Mouse (Mus musculus) CD4-positive helper T cell, adult 2 months (primary cell): ENCODE results near the gene Dpm2.

Source experiments
- DNase-seq: peaks from one replicate; pipeline ENCODE4 v3.0.0-alpha.2; 2012; ENCODE audit warnings: low read depth, missing footprints, low spot score

The Dpm2 gene

DNA sequence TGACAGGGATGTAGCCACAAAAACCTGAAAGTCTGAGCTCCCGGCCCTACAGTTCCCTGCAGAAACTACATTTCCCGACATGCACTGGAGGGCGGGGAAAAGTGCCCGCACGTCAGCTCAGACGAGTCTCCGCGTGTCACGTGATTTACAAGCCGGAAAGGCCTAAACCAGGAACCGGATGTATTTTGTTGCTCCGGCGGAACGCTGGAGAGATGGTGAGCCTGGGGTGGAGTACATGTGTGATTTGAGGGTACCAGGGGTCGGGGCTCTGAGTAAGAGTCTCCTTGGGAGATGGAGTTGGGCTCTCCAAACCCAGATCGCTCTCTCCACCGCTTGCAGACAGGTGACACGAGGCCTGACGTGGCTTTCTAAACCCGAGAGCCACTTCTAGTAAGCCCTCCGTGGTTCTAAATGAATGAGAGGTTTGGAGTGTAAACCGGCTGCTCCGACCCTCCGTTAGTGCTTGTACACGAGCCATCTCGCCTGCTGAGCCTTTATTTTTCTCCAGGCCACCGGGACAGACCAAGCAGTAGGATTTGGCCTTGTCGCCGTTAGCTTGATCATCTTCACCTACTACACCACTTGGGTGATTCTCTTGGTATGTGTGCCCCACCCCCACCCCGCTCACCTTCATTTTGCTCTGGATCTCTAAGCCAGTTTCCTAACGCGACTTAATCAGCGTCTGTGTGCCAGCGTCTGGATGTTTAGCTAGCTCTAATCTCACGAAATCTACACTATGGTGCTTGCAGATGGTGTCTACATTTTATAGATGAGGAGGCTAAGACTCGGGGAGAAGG, at the start of gene Dpm2:
Gene Dpm2 (plus strand): TSS at position 161 of the 797 bp plus-strand sequence.
- DNase-seq: peak; percentile 93

- DNase-seq: no peak
Measured at GRCm38 (mm10) chr2:32524536-32525031, 46.1 kb upstream of the Dpm2 start.

- no peak for DNase-seq
Measured at GRCm38 (mm10) chr2:32525816-32526215, 44.8 kb upstream of the Dpm2 start.

- DNase-seq: no peak
Measured at GRCm38 (mm10) chr2:32527468-32527966, 43.1 kb upstream of the Dpm2 start.

GRCm38 (mm10) chr2:32528326-32528725, 42.3 kb upstream of the Dpm2 start:
- DNase-seq: no peak

DNA sequence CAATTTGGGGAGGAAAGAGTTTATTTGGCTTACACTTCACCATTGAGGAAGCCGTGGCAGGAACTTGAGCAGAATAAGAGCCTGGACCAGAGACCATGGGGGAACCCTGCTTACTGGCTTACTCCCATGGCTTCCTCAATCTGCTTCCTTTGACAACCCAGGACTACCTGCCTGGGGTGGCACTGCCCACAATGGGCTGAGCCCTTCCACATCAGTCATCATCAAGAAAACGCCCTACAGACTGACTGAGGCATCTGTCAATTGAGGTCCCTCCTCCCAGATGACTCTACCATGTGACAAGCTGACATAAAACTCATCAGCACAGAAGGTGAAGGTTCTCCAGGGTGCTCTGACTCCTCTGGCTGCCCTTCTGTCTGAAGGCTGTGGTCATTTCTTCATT, 40.2 kb upstream of the Dpm2 start:
- DNase-seq: no peak

DNA sequence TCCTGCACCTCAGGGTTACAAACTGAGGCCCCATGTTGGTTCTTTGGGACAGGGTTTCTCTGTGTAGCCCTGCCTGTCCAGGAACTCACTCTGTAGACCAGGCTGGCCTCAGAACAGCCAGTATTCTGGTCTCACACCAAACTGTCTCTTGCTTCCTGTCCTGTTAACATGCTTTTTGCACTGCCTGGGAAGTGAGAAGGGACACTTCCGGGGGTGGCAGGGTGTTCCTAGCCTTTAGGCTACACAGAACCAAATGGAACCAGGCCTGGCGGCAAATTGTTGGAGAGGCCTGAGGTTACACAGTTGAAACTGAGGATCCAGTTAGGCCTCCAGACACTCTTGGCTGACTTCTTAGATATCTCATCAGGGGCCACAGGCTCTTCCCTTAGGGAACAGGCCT, 37.5 kb upstream of the Dpm2 start:
- no peak for DNase-seq

- DNase-seq: peak; percentile 72
Measured at GRCm38 (mm10) chr2:32534061-32534732, 36.5 kb upstream of the Dpm2 start.

DNA sequence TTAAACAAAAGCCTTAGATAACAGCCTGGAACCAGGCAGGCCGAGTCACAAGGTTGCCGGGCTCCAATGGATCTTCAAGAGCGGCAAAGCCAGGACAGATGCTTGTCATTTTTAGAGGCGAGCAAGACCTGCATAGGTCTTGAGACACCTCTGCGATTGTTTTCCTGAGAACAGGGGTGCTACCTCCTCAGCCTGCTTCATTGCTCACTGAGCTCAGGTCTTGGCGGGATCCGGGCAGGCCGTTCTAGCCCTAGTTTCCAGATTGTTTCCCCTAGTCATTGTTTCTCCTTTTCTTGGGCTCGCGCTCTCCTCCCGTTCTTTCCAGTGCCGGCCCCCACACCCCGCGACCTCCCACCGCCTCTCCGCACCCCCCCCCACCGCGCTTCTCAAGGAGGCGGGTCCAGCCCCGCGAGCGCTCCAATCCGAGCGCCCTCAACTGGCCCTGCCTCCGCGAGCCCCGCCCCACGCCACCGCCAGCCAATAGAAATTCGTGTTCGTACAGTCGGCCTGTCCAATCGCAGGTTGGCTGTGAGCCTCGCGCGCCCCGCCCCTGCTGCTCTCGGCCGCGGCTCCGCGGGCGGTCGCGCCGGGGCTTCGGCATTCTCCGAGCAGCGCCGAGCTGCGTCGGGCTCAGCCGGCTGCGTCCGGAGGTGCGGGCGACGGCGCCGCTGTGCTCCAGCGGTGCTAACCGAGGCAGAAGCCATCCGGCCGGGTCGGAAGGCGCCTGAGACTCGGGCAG, 35.8 kb upstream of the Dpm2 start, which contains the start of gene Fam102a:
Gene Fam102a (plus strand): TSS at position 600 of the 739 bp plus-strand sequence.
- DNase-seq: peak; percentile 98

DNA sequence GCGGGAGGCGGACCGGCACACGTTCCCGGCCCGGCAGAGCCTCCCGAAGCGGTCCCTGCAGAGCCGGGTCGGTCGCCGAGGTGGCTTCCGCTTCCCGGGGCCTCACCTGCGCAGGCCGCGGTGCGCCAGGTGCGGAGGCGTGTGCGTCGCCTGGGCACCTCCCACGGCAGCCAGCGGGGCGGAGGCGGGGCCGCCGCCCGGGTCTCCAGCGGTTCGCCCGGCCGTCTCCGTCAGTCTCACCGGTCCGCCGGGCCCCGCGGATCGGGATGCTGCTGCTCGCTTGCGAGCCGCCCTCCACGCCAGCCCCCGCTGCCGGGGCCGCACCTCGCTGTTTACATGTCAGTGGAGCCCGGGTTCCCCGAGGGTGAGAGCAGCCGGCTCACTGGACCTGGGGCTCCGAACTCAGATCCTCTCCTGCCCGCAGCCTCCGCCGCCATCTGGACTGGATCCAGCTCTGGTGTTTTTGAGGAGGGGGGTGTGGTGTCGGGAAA, 35.1 kb upstream of the Dpm2 start:
- peak; percentile 92 for DNase-seq

DNA sequence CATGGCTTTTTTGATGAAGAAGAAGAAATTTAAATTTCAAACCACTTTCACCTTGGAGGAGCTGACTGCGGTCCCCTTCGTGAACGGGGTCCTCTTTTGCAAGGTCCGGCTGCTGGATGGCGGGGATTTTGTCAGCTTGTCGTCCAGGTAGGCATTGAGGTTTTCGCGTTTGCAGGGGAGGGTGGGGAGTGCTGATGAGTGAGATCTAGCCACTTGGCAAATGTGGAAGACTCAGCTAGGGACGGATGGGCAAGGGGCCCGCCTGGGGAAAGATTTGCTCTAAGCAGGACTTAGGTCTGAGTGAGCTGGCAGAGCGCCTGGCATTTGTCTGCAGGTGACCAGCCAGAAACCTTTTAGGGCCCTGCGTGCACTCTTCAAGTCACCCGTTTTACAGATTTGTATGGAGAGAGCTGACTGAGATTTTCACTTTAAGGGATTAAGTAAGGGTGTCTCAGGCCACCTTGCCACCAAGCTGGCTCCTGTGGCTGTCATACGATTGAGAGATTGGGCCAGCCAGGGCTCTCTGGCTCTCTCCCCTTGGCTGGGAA, 34.5 kb upstream of the Dpm2 start:
- peak; percentile 31 for DNase-seq

- DNase-seq: no peak
Measured at GRCm38 (mm10) chr2:32536634-32537359, 33.9 kb upstream of the Dpm2 start.

- DNase-seq: peak; percentile 26
Measured at GRCm38 (mm10) chr2:32537360-32537905, 33.2 kb upstream of the Dpm2 start.

DNA sequence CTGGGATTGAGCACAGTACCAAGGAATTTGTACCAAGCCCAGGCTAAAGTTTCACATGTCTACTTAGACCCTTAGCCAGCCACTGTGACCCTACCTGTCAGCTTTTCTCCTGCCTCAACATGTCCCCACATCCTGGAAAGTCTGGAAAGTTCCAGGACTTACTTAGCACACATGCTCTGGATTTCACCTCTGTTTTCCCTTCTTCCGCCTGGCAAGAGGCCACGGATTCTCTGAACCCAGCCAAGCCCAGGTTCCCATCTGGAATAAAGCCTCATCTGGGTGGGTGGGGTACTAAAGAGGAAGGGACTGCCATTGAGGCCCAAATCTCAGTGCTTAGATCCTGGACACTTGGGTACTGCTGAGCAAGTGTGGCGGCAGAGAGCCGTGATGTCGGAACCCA, 32.7 kb upstream of the Dpm2 start:
- no peak for DNase-seq

GRCm38 (mm10) chr2:32538461-32538860, 32.2 kb upstream of the Dpm2 start:
- DNase-seq: peak; percentile 62

GRCm38 (mm10) chr2:32539452-32539981, 31.1 kb upstream of the Dpm2 start:
- DNase-seq: peak; percentile 36

GRCm38 (mm10) chr2:32541333-32541908, 29.2 kb upstream of the Dpm2 start:
- peak; percentile 35 for DNase-seq

DNA sequence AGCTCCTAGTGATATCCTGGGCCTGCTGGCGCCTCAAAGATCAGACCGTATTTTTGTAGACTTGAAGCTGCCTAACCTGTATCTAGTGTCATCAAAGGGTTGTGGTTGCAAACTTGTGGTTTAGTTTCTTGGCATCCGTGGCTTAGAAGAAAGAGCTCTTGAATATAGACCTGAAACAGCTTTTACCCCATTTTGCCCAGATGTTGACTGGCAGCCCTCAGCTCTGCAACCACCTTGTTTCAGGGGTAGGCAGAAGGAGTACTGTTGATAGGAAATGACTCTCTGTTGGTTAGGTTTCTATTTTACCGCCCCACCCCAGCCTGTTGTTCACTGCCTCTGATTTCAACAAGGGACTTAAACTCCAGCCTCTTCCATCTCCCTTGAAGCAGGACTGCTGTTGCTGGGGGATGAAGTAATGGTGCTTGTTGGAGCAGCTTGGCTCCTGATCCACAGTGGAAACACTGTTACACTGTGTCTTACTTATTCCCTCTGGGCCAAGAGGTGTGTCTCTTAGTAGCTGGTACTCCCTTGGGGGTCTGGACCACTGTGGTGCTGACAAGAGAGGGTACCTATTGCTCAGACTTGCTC, 28.6 kb upstream of the Dpm2 start:
- DNase-seq: peak; percentile 93

DNA sequence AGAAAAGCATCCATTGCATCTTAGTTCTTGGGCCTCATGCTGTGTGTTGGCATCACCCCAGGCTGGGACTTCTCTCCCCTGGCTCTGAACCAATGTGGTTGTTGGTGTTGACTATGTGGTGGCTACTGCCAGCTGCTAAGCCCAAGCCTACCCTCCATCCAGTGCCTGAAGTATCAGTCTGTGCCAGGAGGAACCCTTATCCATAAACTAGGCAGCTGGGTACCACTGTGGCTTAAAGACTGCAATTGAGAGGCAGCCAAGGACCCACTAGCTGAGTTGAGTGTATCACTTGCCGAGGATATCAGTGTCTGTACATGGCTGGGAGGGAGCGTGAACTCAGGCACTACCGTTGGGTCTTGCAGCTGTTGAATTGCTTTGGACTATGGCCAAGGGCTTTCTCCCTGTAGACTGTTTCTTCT, 27.6 kb upstream of the Dpm2 start:
- DNase-seq: no peak
